Mouse (Mus musculus): ENCODE measurements around the gene Hist1h1a. TPM values are rescaled to one million over a fixed set of nuclear protein-coding genes. Genes with fewer than 3 reads are reported as not detected.

The Hist1h1a gene
- total RNA-seq, 2 experiments from 2014 or later, result 405 to 481 TPM

GRCm38 (mm10) chr13:23743963-23744362 is 19.5 kb upstream of the Hist1h1a start:
- no peak for DNase-seq (ENCODE audit: low spot score in 2 of 2)

- no peak for DNase-seq (ENCODE audit: low spot score in 2 of 2)
These were observed 18.8 kb upstream of the Hist1h1a start for GRCm38 (mm10) chr13:23744421-23745380.

DNA sequence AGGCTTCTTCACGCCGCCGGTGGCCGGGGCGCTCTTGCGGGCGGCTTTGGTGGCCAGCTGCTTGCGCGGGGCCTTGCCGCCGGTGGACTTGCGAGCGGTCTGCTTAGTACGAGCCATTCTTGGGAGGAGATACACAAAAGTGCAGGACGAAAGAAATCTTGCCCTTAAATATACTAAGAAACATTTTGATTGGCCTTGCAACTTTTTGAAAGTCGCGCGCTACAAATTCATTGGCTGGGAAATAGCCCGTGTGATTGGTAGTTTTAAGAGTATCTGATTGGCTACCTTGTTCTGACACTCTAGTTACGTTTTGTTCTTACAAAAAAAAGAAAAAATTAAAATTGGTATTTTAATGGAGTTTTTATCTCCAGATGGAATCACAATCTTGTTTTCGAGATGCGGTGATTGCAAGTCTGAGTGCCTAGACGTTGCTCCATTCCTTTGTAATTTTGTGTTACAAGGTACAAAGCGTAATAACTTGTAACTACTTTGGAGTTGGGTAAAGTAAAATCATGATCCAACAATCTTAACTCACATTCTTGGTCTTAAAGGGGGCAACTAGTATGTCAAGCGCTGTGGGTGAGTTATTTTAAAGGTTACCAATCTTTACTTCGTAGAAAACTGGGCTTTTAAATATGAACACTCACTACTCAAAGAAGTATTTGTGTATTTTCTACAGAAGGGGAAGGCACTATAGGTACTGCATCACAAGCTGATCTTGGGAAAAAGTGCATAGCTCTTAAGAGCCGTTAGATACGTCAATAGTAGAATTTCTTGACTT is 17.9 kb upstream of the Hist1h1a start, which contains the start of gene Hist1h3c:
Gene Hist1h3c, minus strand, starts transcription at position 222 of the 781 bp plus-strand sequence.
- peak; percentile 49 to 61 for DNase-seq (ENCODE audit: low spot score in 2 of 2)

DNA sequence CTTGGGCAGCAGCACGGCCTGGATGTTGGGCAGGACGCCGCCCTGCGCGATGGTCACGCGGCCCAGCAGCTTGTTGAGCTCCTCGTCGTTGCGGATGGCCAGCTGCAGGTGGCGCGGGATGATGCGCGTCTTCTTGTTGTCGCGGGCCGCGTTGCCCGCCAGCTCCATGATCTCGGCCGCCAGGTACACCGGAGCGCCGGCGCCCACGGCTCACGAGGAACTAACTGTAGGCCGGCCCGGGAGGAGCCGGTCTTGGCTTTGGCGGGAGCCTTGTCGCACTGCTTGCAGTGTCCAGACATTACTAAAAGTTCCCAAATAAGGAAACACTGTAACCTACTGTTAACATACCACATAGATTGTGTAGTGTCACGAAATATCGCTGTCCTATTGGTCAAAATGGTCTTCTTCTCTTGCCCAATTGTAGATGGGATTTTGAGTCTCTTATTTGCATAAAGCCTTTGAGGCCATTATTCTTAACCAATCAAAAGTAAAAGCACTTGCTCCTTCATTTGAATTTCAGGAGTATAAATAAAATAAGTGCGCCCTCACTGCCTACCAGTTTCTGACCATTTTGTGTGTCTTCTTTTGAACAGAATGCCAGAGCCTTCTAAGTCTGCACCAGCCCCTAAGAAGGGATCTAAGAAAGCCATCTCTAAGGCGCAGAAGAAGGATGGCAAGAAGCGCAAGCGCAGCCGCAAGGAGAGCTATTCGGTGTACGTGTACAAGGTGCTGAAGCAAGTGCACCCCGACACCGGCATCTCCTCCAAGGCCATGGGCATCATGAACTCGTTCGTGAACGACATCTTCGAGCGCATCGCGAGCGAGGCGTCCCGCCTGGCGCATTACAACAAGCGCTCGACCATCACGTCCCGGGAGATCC is 17.0 kb upstream of the Hist1h1a start, which contains the start of gene Hist1h2bb:
Gene Hist1h2bb, plus strand, starts transcription at position 534 of the 880 bp plus-strand sequence.
- DNase-seq (ENCODE audit: low spot score in 2 of 2), result peak; percentile 21 to 50

DNA sequence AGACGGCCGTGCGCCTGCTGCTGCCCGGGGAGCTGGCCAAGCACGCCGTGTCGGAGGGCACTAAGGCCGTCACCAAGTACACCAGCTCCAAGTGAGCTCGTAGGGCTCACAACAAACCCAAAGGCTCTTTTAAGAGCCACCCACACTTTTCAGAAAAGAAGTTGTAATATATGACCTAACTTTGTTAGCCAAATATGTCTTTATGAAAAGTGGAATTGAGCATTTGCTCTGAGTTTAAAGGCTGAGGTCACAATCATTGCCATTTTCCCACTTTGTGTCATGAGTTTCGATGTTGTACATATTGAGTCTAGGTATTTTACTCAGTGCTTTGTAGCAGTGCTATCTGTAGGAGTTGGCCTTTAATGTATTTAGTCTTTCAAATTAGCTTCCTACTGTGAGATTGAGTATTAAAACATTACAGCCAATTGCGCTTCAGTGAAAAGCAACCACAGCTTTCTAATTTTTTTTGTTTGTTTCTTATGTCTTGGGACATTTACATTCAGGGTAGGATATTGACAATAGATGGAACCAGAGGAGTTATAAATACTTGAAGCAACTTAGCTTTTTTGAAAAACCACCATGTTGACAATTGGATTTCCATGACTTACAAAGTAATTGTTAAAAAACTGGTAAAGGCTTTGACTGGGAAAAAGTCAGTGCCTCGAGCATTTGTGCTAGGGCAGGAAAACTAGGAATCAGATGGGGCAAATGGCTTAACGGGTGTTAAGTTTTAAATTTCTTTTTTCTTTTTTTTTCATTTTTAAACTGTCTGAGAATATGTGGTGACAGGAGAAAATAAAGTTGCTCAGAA is 16.2 kb upstream of the Hist1h1a start:
- DNase-seq (ENCODE audit: low spot score in 2 of 2), result no peak

DNA sequence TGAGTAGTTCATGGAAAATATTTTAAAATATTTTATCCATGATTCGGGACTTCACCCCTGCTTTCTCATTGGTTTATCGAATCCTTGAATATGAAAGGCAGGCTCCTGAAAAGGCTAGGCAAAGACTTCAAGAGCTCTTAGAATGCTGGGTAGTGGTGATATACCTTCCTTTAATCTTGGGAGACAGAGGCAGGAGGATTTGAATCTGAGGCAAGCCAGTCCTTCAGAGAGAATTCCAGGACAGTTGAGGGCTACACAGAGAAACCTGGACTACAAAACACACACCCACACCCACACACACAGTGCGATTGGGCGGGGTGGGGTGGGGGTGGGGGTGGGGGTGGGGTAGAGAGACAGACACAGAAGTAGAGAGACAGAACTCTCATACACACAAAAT is 15.6 kb upstream of the Hist1h1a start:
- no peak for DNase-seq (ENCODE audit: low spot score in 2 of 2)

DNA sequence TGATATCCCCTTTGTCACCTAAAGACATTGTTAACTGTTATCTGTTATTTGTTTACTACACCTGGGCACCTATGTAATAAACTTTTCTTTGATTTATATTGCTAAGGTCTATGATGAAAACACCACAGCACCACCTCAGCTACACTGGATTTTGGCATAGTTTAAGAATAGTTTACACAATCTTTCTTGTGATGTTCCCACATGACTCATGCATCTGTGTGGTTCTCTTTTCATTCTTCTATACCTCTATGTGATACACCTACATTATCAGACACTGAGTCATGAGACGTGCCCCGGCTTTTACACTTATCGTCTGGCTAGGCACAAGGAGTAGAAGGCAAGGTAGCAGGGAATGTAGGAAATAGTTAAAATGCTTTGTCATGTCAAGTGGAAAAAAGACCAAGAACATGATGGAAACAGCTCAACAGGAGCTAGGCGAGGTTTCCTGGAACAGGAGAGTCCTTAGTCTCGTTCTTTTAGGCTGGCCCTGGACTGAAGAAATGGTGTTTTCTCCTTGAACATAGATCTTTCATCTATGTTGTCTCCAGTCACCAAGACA is 13.8 kb upstream of the Hist1h1a start:
- DNase-seq (ENCODE audit: low spot score in 2 of 2), result no peak

GRCm38 (mm10) chr13:23750839-23751477 is 12.5 kb upstream of the Hist1h1a start, which contains the start of gene Hist1h2ab:
Gene Hist1h2ab (plus strand): TSS chr13:23751126.
- DNase-seq (ENCODE audit: low spot score in 2 of 2), result peak; percentile 26 to 29

- no peak for DNase-seq (ENCODE audit: low spot score in 2 of 2)
These were observed 11.9 kb upstream of the Hist1h1a start for GRCm38 (mm10) chr13:23751478-23751956.

GRCm38 (mm10) chr13:23752067-23752741 is 11.3 kb upstream of the Hist1h1a start, which contains the start of gene Hist1h3b:
Gene Hist1h3b (plus strand): TSS chr13:23752267.
- peak; percentile 59 to 77 for DNase-seq (ENCODE audit: low spot score in 2 of 2)

GRCm38 (mm10) chr13:23752742-23753172 is 10.7 kb upstream of the Hist1h1a start:
- no peak for DNase-seq (ENCODE audit: low spot score in 2 of 2)

DNA sequence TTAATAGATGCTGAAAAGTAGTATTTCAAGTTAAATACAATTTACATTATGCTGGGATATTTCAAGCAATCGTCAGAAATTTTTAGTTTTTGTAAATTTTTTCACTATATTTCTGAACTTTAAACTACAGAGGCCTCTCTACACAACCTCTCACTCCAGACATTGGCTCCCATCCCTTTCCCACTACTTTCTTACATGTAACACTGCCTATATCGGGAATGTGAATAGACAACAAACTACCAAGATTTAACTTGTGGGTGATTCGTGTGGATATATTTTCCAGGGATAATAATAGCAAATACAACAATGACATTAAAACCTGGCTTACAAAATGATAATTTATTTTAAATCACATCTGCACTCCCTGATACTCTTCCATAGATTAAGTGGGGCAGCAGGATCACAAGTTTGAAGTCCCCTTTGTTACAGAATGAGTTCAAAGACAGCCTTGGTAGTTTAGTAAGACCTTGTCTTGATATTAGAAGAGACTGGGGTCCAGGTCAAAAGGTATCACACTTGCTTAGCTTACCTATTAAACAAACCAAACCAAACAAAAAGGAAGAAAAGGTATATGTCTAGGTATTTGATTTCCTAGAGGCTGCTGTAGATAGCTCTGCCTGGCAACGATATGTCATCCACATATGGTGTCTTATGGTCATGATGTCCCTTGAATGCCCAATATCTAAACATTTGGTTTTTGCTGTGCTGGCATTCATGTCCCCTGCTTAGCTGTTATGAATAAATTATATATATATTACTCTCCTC is 10.0 kb upstream of the Hist1h1a start:
- no peak for DNase-seq (ENCODE audit: low spot score in 2 of 2)

GRCm38 (mm10) chr13:23755000-23755399 is 8.5 kb upstream of the Hist1h1a start:
- DNase-seq (ENCODE audit: low spot score in 2 of 2), result no peak

- peak; percentile 54 to 75 for DNase-seq (ENCODE audit: low spot score in 2 of 2)
These were observed 6.7 kb upstream of the Hist1h1a start, which contains the start of gene Hist1h4b for GRCm38 (mm10) chr13:23756790-23757189. Gene Hist1h4b (plus strand): TSS chr13:23757013.

GRCm38 (mm10) chr13:23757211-23757773 is 6.2 kb upstream of the Hist1h1a start:
- DNase-seq (ENCODE audit: low spot score in 2 of 2), result no peak

GRCm38 (mm10) chr13:23757921-23758320 is 5.5 kb upstream of the Hist1h1a start:
- no peak for DNase-seq (ENCODE audit: low spot score in 2 of 2)

- DNase-seq (ENCODE audit: low spot score in 2 of 2), result no peak
These were observed 4.2 kb upstream of the Hist1h1a start for GRCm38 (mm10) chr13:23759251-23759771.

Measured in adrenal gland, postnatal 4 days (tissue).